Mouse (Mus musculus) retina, embryonic 14.5 days (tissue): ENCODE results near the gene Tex14.
"Not testable (repeated sequence)": the region's sequence is repeated elsewhere in the genome, so short reads cannot be mapped to it uniquely, and the experiment has no call there.

Experiments used
- DNase-seq: peaks from one replicate; pipeline ENCODE4 v3.0.0-alpha.2; 2015; ENCODE audit warnings: low spot score

Tex14 gene

GRCm38 (mm10) chr11:87448476-87449199 lies 43.8 kb downstream of the Tex14 start:
- DNase-seq, result peak; percentile 89

GRCm38 (mm10) chr11:87449200-87449547 lies 44.3 kb downstream of the Tex14 start:
- no peak for DNase-seq

- peak; percentile 24 for DNase-seq
Measured at GRCm38 (mm10) chr11:87449847-87450246, 45.0 kb downstream of the Tex14 start.

GRCm38 (mm10) chr11:87452779-87453178 lies 47.9 kb downstream of the Tex14 start:
- DNase-seq, result not testable (repeated sequence)

GRCm38 (mm10) chr11:87453216-87454034 lies 48.6 kb downstream of the Tex14 start:
- no peak for DNase-seq

GRCm38 (mm10) chr11:87454035-87454690 lies 49.3 kb downstream of the Tex14 start:
- DNase-seq, result no peak

GRCm38 (mm10) chr11:87455573-87455972 lies 50.7 kb downstream of the Tex14 start:
- DNase-seq, result no peak

GRCm38 (mm10) chr11:87455984-87456383 lies 51.1 kb downstream of the Tex14 start:
- no peak for DNase-seq

GRCm38 (mm10) chr11:87460566-87460965 lies 55.7 kb downstream of the Tex14 start:
- DNase-seq, result no peak

- peak; percentile 77 for DNase-seq
Measured at GRCm38 (mm10) chr11:87461780-87462460, 57.1 kb downstream of the Tex14 start.

- DNase-seq, result peak; percentile 86
Measured at GRCm38 (mm10) chr11:87462461-87463242, 57.8 kb downstream of the Tex14 start.

- peak; percentile 45 for DNase-seq
Measured at GRCm38 (mm10) chr11:87463243-87463540, 58.3 kb downstream of the Tex14 start.

- DNase-seq, result not testable (repeated sequence)
Measured at GRCm38 (mm10) chr11:87463792-87464430, 59.0 kb downstream of the Tex14 start.

GRCm38 (mm10) chr11:87465990-87466593 lies 61.2 kb downstream of the Tex14 start:
- no peak for DNase-seq

GRCm38 (mm10) chr11:87467491-87468277 lies 62.8 kb downstream of the Tex14 start:
- DNase-seq, result no peak

- DNase-seq, result no peak
Measured at GRCm38 (mm10) chr11:87468278-87468655, 63.4 kb downstream of the Tex14 start.

GRCm38 (mm10) chr11:87468706-87469315 lies 63.9 kb downstream of the Tex14 start:
- DNase-seq, result no peak

GRCm38 (mm10) chr11:87470807-87471698 lies 66.2 kb downstream of the Tex14 start:
- DNase-seq, result peak; percentile 89

GRCm38 (mm10) chr11:87471699-87471997 lies 66.8 kb downstream of the Tex14 start:
- not testable (repeated sequence) for DNase-seq
